Mouse (Mus musculus) fat pad, adult 2 months (tissue): ENCODE data around the gene Rhcg.

ENCODE experiments used
- DNase-seq: peaks from one replicate; pipeline ENCODE4 v3.0.0-alpha.2; 2011; ENCODE audit warnings: low read depth, low spot score; ENCODE audit errors: extremely low read depth

Rhcg gene

GRCm38 (mm10) chr7:79555368-79556034 is 62.0 kb downstream of the Rhcg start:
- no peak for DNase-seq

GRCm38 (mm10) chr7:79552702-79553101 is 64.8 kb downstream of the Rhcg start:
- DNase-seq = no peak

GRCm38 (mm10) chr7:79548893-79549555 is 68.4 kb downstream of the Rhcg start:
- DNase-seq = no peak

- no peak for DNase-seq
Observed at GRCm38 (mm10) chr7:79547092-79547491, 70.4 kb downstream of the Rhcg start.

- DNase-seq = no peak
Observed at GRCm38 (mm10) chr7:79545066-79545400, 72.4 kb downstream of the Rhcg start.

- no peak for DNase-seq
Observed at GRCm38 (mm10) chr7:79544281-79545065, 73.0 kb downstream of the Rhcg start.
